Mouse (Mus musculus): ENCODE data around the gene Plac9a. TPM values are rescaled to one million over a fixed set of nuclear protein-coding genes. Genes with fewer than 3 reads are reported as not detected.

Plac9a gene
- total RNA-seq, 2 experiments from 2014 or later = not detected

DNA sequence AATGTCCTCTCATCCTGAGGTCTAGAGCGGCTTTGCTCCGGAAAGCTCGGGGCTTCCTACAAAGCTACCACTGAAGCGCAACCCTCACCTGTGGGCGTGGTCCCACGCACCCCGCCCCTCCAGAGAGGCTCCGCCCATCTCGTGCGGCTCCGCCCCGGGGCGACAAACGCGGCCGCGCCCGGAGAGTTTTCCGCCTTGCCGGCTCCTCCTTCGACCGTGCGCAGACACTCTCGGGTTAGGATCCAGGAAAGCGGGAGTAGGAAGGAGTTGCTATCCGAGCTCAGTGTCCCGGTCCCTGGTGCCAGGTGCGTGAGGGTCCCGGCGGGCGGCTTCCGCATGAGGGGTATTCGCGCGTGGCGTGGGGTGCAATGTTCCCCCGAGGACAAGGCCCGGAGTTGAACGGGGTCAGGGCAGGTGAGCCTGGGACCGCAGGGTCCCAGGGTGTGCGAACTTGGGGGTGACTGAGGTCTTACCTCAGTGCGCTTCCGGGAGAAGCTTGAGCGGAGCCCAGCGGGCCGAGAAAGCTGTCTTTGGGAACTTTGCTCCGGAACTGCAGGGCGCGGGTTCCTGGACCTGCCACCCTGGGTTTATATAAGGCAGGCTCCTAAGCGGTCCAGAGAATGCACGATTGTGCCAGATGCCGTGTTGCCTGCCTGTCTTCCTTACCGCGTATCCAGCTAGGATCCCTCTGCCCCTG lies 60.8 kb downstream of the Plac9a start, which contains the start of gene Anxa11:
Gene Anxa11, plus strand, starts transcription at position 166 of the 697 bp plus-strand sequence.
- intact Hi-C loops (cut with DNase I) = no loop called here
- DNase-seq (ENCODE audit: low spot score in 2 of 2) = peak; percentile 73 to 75

DNA sequence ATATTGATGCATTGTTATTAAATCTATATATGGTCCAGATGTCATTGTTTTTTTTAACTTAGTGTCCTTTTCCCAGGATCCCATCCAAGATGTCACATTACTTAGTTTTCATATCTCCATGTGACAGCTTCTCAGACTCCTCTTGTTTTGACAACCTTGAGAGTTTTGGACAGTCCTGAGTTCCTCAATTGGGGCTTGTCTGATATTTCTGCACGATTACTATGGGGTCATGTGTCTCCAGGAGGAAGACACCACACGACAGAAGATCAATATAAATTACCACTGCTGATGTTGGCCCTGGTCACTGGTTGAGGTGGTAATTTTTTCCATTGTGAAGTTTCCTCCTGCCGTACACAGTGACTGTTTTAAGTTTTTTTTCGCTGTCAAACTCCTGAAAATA lies 61.3 kb downstream of the Plac9a start:
- no peak for DNase-seq (ENCODE audit: low spot score in 2 of 2)
- intact Hi-C loops (cut with DNase I) = no loop called here

- intact Hi-C loops (cut with DNase I) = no loop called here
- no peak for DNase-seq (ENCODE audit: low spot score in 2 of 2)
Measured at GRCm38 (mm10) chr14:25840961-25841360, 61.9 kb downstream of the Plac9a start.

DNA sequence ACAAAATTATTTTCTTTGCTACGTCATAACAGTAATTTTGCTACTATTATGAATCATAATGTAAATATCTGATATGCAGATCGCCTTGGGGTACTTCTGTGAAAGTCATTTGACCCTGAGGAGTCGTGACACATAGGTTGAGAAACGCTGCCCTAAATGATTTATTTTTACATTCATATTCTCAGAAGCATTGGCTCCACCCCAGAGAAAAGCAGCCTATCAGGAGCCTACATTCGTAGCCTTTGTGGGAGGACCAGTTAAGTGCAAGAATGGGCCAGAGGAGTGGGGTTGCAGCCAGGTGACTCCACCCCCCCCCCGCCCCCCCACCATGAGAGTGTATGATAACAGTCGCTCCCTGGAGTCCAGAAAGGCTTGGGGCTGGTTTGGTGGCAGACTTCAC lies 63.1 kb downstream of the Plac9a start:
- DNase-seq (ENCODE audit: low spot score in 2 of 2) = no peak
- intact Hi-C loops (cut with DNase I) = no loop called here

DNA sequence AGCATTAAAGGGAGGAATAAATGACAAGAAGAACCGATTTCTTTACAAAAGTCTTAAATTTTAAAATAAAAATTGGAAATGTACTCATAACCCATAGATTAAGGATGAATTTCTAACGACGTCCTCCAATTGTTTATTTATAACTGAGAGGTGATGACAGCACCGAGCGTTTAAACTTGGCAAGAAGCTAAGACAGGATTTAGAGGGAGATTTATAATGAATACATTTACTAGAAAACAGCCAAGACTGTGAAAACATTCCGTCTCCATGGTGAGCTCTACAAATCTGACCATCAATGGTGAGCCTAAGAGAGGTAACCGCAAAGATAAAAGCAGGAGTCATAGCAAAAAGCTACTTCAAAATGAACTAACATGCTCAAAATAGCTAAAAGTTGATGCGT lies 64.5 kb downstream of the Plac9a start:
- intact Hi-C loops (cut with DNase I) = no loop called here
- DNase-seq (ENCODE audit: low spot score in 2 of 2) = no peak

Other genes with a start within 250 kb of the Plac9a start
- gene Ppif, start 208.9 kb downstream of the Plac9a start, total RNA-seq (2021) = 10 to 100 TPM; 21.2 to 25.0 TPM
- 10 to 100 TPM; 49.1 to 49.7 TPM for gene Zcchc24, start 134.1 kb downstream of the Plac9a start, total RNA-seq (2021)
- gene Anxa11, start 60.9 kb downstream of the Plac9a start, total RNA-seq (2021) = 10 to 100 TPM; 32.7 to 34.8 TPM
- gene Tmem254a, start 24.6 kb upstream of the Plac9a start, total RNA-seq (2021) = 10 to 100 TPM in 1 of 2 experiments, 1 to 10 TPM in 1; 8.8 to 10.6 TPM
- gene Cphx1, start 35.2 kb upstream of the Plac9a start, total RNA-seq (2021) = not detected
- gene Duxbl1, start 75.5 kb upstream of the Plac9a start, total RNA-seq (2021) = under 1 TPM; 0.36 to 0.44 TPM
- 1 to 10 TPM; 1.7 to 3.1 TPM for gene Gm9780, start 139.6 kb upstream of the Plac9a start, total RNA-seq (2021)
- 10 to 100 TPM; 17.4 to 29.6 TPM for gene Tmem254c, start 164.3 kb upstream of the Plac9a start, total RNA-seq (2021)
- not detected for gene Cphx2, start 178.4 kb upstream of the Plac9a start, total RNA-seq (2021)
- gene Cphx3, start 179.2 kb upstream of the Plac9a start, total RNA-seq (2021) = not detected
- under 1 TPM in 1 of 2 experiments, not detected in 1; 0.17 TPM for gene Duxbl2, start 215.2 kb upstream of the Plac9a start, total RNA-seq (2021)

All from left cerebral cortex, postnatal 36 days (tissue).